Mouse (Mus musculus): Measurements from ENCODE around the gene Map1b.

Map1b gene

GRCm38 (mm10) chr13:99516448-99516881 lies at the start of gene Map1b:
Map1b (minus strand) TSS chr13:99516540.
- peak; percentile 45 to 55 for DNase-seq

- DNase-seq, result no peak
Observed at GRCm38 (mm10) chr13:99564346-99564745, 48.0 kb upstream of the Map1b start.

GRCm38 (mm10) chr13:99563021-99563420 lies 46.7 kb upstream of the Map1b start:
- DNase-seq, result no peak

GRCm38 (mm10) chr13:99561843-99562550 lies 45.7 kb upstream of the Map1b start:
- DNase-seq, result no peak

- DNase-seq, result no peak
Observed at GRCm38 (mm10) chr13:99560674-99561639, 44.6 kb upstream of the Map1b start.

GRCm38 (mm10) chr13:99558216-99558906 lies 42.0 kb upstream of the Map1b start:
- DNase-seq, result no peak

- DNase-seq, result no peak
Observed at GRCm38 (mm10) chr13:99557813-99558212, 41.5 kb upstream of the Map1b start.

GRCm38 (mm10) chr13:99557331-99557730 lies 41.0 kb upstream of the Map1b start:
- DNase-seq, result no peak

- DNase-seq, result no peak
Observed at GRCm38 (mm10) chr13:99554960-99555359, 38.6 kb upstream of the Map1b start.

GRCm38 (mm10) chr13:99554466-99554865 lies 38.1 kb upstream of the Map1b start:
- DNase-seq, result no peak

GRCm38 (mm10) chr13:99552381-99552780 lies 36.0 kb upstream of the Map1b start:
- no peak for DNase-seq

GRCm38 (mm10) chr13:99550679-99551369 lies 34.5 kb upstream of the Map1b start:
- DNase-seq, result no peak

GRCm38 (mm10) chr13:99550060-99550459 lies 33.7 kb upstream of the Map1b start:
- DNase-seq, result no peak

- no peak for DNase-seq
Observed at GRCm38 (mm10) chr13:99549584-99549983, 33.2 kb upstream of the Map1b start.

GRCm38 (mm10) chr13:99546832-99547231 lies 30.5 kb upstream of the Map1b start:
- DNase-seq, result no peak

GRCm38 (mm10) chr13:99545201-99545600 lies 28.9 kb upstream of the Map1b start:
- no peak for DNase-seq

GRCm38 (mm10) chr13:99541429-99542267 lies 25.3 kb upstream of the Map1b start:
- no peak for DNase-seq

- no peak for DNase-seq
Observed at GRCm38 (mm10) chr13:99539288-99539687, 22.9 kb upstream of the Map1b start.

GRCm38 (mm10) chr13:99538851-99539250 lies 22.5 kb upstream of the Map1b start:
- no peak for DNase-seq

- no peak for DNase-seq
Observed at GRCm38 (mm10) chr13:99537908-99538513, 21.7 kb upstream of the Map1b start.

GRCm38 (mm10) chr13:99528456-99528855 lies 12.1 kb upstream of the Map1b start:
- DNase-seq, result no peak

Measured in lung, adult 18-20 months (tissue).